Mouse (Mus musculus): ENCODE results near the gene Mb21d2.

DNA sequence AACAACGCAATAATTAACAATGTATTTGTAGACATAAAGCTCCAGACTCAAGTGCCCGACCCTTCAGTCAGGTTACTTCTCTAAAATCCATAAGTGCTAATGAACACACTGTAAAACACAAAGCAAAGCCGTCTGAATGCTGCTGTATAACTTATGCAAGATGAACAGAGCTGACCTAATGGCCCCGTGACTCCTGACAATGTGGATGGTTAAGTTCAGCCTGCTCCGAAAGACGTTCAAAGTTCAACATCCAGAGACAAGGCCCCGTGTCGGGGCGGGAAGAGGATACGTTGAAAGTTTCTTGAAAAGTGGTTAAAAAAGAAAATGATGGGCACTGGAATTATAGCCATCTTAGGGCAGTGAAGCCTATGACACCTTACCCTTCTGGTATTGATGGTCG, 83.3 kb downstream of the Mb21d2 start:
- no peak for TF ChIP-seq CEBPB (IDR thresholded peaks at IDR 0.05; ENCODE audit: low read depth)
- no peak for TF ChIP-seq MAX (IDR thresholded peaks at IDR 0.05)
- no peak for TF ChIP-seq CTCF (IDR thresholded peaks at IDR 0.05; ENCODE audit: control insufficient read depth, insufficient read depth, insufficient read length)
- TF ChIP-seq MYOD1 (IDR thresholded peaks at IDR 0.05; ENCODE audit: control insufficient read depth, insufficient read length, low read depth) = no peak
- TF ChIP-seq MYOG (IDR thresholded peaks at IDR 0.05; ENCODE audit: control insufficient read depth, extremely low read depth, insufficient read length) = no peak

Measured in C2C12 (cell line).